Mouse (Mus musculus) kidney, embryonic 14.5 days (tissue): ENCODE data around the gene Mup14. TPM values are rescaled to one million over a fixed set of nuclear protein-coding genes. Genes with fewer than 3 reads are reported as not detected.
"Not testable (repeated sequence)": the region's sequence is repeated elsewhere in the genome, so short reads cannot be mapped to it uniquely, and the experiment has no call there.

Experiments used
- ATAC-seq: fragments of 200-750 bp; cut with Nextera tagmentation; 2 replicates; pipeline ENCODE4 v1.8.0; 2017; ENCODE audit warnings: moderate number of reproducible peaks, mild to moderate bottlenecking, moderate TSS enrichment, moderate library complexity; ENCODE audit not compliant: low FRiP score, low TSS enrichment
- H3K27ac ChIP-seq: fragments of 300-500 bp; sonication (generic); 2 replicates; pipeline ENCODE4 v1.5.1; 2014; ENCODE audit warnings: low read depth, mild to moderate bottlenecking, low read length, moderate library complexity, mixed read lengths
- H3K27me3 ChIP-seq: fragments of 300-500 bp; sonication (generic); 2 replicates; pipeline ENCODE4 v1.6.1; 2014; ENCODE audit warnings: mild to moderate bottlenecking, low read length; ENCODE audit not compliant: control insufficient read depth, insufficient read depth
- H3K36me3 ChIP-seq: fragments of 300-500 bp; sonication (generic); 2 replicates; pipeline ENCODE4 v1.6.1; 2014; ENCODE audit warnings: low read length, mixed read lengths; ENCODE audit not compliant: control insufficient read depth, insufficient read depth
- H3K4me1 ChIP-seq: fragments of 300-500 bp; sonication (generic); 2 replicates; pipeline ENCODE4 v1.6.1; 2014; ENCODE audit warnings: low read length, mixed read lengths; ENCODE audit not compliant: control insufficient read depth, insufficient read depth
- H3K4me2 ChIP-seq: fragments of 300-500 bp; sonication (generic); replicated peaks from 2 replicates; pipeline ENCODE4 v1.6.1; 2014; ENCODE audit warnings: low read depth, mild to moderate bottlenecking, low read length
- H3K4me3 ChIP-seq: fragments of 300-500 bp; sonication (generic); 2 replicates; pipeline ENCODE4 v1.5.1; 2014; ENCODE audit warnings: mild to moderate bottlenecking, low read length
- H3K9ac ChIP-seq: fragments of 300-500 bp; sonication (generic); 2 replicates; pipeline ENCODE4 v1.6.1; 2014; ENCODE audit warnings: low read depth, mild to moderate bottlenecking, low read length, moderate library complexity
- H3K9me3 ChIP-seq: fragments of 300-500 bp; sonication (generic); 2 replicates; pipeline ENCODE4 v1.6.1; 2016; ENCODE audit warnings: low read length; ENCODE audit not compliant: control insufficient read depth
- WGBS: fragments of 180-500 bp; shearing (Covaris S2); extraction: QIAGEN DNeasy Blood & Tissue Kit; methylation state at CpG from one replicate; pipeline ENCODE4 v1.1.7; 2014; 5-methylcytosine and 5-hydroxymethylcytosine counted together
- polyA plus RNA-seq: library from polyadenylated mRNA; unstranded; fragments of >200 nt; fragmentation: Nextera tagmentation; extraction: Ambion mirVana; gene quantifications from 2 replicates; pipeline ENCODE4 v1.2.1, GENCODE M21; 2014

Mup14 gene
- not detected in 2 replicates for polyA plus RNA-seq

DNA sequence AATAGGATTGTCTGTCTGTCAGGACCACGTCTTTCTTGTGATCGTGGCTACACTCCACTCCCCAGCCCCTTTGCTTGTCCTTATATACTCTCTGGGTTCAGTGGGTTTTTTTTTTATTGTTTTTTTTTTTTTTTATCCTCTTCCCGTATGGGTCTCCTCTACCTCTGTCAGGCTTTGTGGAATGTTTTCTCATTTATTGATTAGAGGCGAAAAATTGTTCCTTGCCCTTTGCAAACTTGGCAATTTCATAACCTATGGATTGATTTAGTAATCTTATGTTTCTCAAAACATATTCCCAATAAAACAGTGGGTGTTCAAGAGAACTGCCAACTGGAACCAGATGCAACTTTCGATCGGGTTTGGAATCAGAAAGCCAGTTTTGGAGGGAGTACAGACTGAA lies at the start of gene Mup14:
Mup14 (minus strand) TSS at position 101 of the 400 bp plus-strand sequence.
- 86% methylated on average over 5 of the region's 6 CpGs for WGBS
- not testable (repeated sequence) for H3K4me1 ChIP-seq, H3K4me2 ChIP-seq, H3K4me3 ChIP-seq, H3K9me3 ChIP-seq, H3K27me3 ChIP-seq, H3K27ac ChIP-seq, H3K36me3 ChIP-seq, ATAC-seq, H3K9ac ChIP-seq

- H3K9ac ChIP-seq, H3K9me3 ChIP-seq, H3K27me3 ChIP-seq, H3K27ac ChIP-seq, ATAC-seq, H3K4me3 ChIP-seq, H3K4me1 ChIP-seq, H3K4me2 ChIP-seq, H3K36me3 ChIP-seq: not testable (repeated sequence)
- 67% methylated on average over 3 of the region's 5 CpGs for WGBS
Observed at GRCm38 (mm10) chr4:61338108-61338507, 34.3 kb upstream of the Mup14 start.

Other genes starting within 250 kb of the Mup14 start
- gene Mup13, start 75.7 kb downstream of the Mup14 start, polyA plus RNA-seq, result not detected in 2 replicates
- not detected in 2 replicates for gene Mup15, start 135.7 kb upstream of the Mup14 start, polyA plus RNA-seq
- not detected in 2 replicates for gene Mup16, start 215.5 kb upstream of the Mup14 start, polyA plus RNA-seq